Mouse (Mus musculus) intestine, postnatal 0 days (tissue): ENCODE data around the gene Zfp128. TPM values are rescaled to one million over a fixed set of nuclear protein-coding genes. Genes with fewer than 3 reads are reported as not detected.
"Not testable (repeated sequence)": the region's sequence is repeated elsewhere in the genome, so short reads cannot be mapped to it uniquely, and the experiment has no call there.

Experiments used
- ATAC-seq: fragments of 200-750 bp; cut with Nextera tagmentation; 2 replicates; pipeline ENCODE4 v1.8.0; 2017; ENCODE audit warnings: mild to moderate bottlenecking, moderate TSS enrichment, moderate library complexity
- H3K27ac ChIP-seq: fragments of 300-500 bp; sonication (generic); 2 replicates; pipeline ENCODE4 v1.5.1; 2014; ENCODE audit warnings: mild to moderate bottlenecking, low read depth, low read length, moderate library complexity
- H3K27me3 ChIP-seq: fragments of 300-500 bp; sonication (generic); replicated peaks from 2 replicates; pipeline ENCODE4 v1.6.1; 2014; ENCODE audit warnings: low read length, mixed read lengths; ENCODE audit not compliant: control insufficient read depth, insufficient read depth
- H3K36me3 ChIP-seq: fragments of 300-500 bp; sonication (generic); 2 replicates; pipeline ENCODE4 v1.6.1; 2014; ENCODE audit warnings: mild to moderate bottlenecking, moderate library complexity; ENCODE audit not compliant: control insufficient read depth, insufficient read depth
- H3K4me1 ChIP-seq: fragments of 300-500 bp; sonication (generic); replicated peaks from 2 replicates; pipeline ENCODE4 v1.6.1; 2014; ENCODE audit warnings: antibody characterized with exemption, low read length, mixed read lengths; ENCODE audit not compliant: control insufficient read depth, insufficient read depth
- H3K4me2 ChIP-seq: fragments of 300-500 bp; sonication (generic); replicated peaks from 2 replicates; pipeline ENCODE4 v1.6.1; 2014; ENCODE audit warnings: low read depth, mild to moderate bottlenecking, moderate library complexity
- H3K4me3 ChIP-seq: fragments of 300-500 bp; sonication (generic); 2 replicates; pipeline ENCODE4 v1.5.1; 2014; ENCODE audit warnings: low read depth, low read length
- H3K9ac ChIP-seq: fragments of 300-500 bp; sonication (generic); 2 replicates; pipeline ENCODE4 v1.6.1; 2014; ENCODE audit warnings: mild to moderate bottlenecking, low read depth, low read length
- H3K9me3 ChIP-seq: fragments of 300-500 bp; sonication (generic); 2 replicates; pipeline ENCODE4 v1.6.1; 2016; ENCODE audit warnings: mixed run types; ENCODE audit not compliant: control insufficient read depth
- CTCF ChIP-seq: sonication (generic); IDR thresholded peaks from 2 replicates; pipeline ENCODE4 v1.5.1; 2016; ENCODE audit warnings: low read depth, mild to moderate bottlenecking, control low read depth, antibody characterized with exemption, moderate library complexity
- WGBS: fragments of 180-500 bp; shearing (Covaris S2); extraction: QIAGEN DNeasy Blood & Tissue Kit; methylation state at CpG from one replicate; pipeline ENCODE4 v1.1.7; 2014; 5-methylcytosine and 5-hydroxymethylcytosine counted together
- polyA plus RNA-seq: library from polyadenylated mRNA; unstranded; fragments of >200 nt; fragmentation: Nextera tagmentation; extraction: Ambion mirVana; gene quantifications from 2 replicates; pipeline ENCODE4 v1.2.1, GENCODE M21; 2015

The Zfp128 gene
- 0.97 and 1.2 TPM in 2 replicates for polyA plus RNA-seq

DNA sequence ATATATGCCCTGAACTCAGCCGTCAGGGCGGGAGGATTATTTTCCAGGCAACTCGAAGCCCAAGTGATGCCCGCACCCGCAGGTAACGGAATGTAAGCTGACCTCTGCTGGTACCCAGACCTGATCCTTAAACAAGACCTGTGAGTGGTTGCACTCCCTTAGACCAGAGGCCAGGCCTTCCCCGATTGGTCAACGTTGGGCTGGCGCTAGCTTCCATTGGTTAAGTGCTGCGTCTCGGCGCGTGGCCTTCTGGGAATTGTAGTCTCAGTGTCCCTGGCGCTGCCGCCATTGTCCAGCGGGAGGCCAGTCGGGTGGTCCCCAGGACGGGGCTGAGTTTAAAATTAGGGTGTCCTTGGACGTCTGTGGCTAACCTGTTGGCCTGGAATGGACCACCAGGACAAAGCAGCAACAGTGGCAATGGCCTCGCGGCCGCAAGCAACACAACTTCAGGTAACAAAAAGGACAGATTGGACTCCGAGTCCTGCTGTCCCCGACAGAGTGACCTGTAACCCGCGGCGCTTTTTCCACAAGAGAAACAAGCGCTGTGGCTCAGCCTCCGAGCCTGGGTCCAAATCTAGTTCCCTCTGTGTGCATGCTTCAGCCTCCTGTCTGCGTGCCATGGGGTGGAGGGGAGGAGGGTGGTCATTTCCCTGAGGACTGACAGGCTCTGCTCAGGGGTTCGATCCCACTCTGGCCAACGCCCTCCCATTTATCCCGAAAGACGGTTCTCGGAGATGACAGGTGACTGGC lies at the start of gene Zfp128:
Gene Zfp128 (plus strand): TSS at position 267 of the 750 bp plus-strand sequence.
- Histone ChIP-seq H3K9ac (peak within 1 kb of the TSS; percentile 48), H3K27me3 (no peaks in the 10 kb centered on the region), H3K4me3 (peak within 1 kb of the TSS; percentile 65), H3K9me3 (no peaks in the 10 kb centered on the region), H3K27ac (no peak within 1 kb of the TSS), H3K4me2 (peak within 1 kb of the TSS; percentile 82), H3K4me1 (no peaks in the 10 kb centered on the region; the same call in 1 of the 2 replicates), H3K36me3 (peaks cover 10% of the 10 kb centered on the region; the same call in 1 of the 2 replicates)
- ATAC-seq, result peak; percentile 99
- TF ChIP-seq CTCF, result peak; percentile 26; the same call in 1 of the 2 replicates
- 2% methylated on average over 35 of the region's 35 CpGs for WGBS

DNA sequence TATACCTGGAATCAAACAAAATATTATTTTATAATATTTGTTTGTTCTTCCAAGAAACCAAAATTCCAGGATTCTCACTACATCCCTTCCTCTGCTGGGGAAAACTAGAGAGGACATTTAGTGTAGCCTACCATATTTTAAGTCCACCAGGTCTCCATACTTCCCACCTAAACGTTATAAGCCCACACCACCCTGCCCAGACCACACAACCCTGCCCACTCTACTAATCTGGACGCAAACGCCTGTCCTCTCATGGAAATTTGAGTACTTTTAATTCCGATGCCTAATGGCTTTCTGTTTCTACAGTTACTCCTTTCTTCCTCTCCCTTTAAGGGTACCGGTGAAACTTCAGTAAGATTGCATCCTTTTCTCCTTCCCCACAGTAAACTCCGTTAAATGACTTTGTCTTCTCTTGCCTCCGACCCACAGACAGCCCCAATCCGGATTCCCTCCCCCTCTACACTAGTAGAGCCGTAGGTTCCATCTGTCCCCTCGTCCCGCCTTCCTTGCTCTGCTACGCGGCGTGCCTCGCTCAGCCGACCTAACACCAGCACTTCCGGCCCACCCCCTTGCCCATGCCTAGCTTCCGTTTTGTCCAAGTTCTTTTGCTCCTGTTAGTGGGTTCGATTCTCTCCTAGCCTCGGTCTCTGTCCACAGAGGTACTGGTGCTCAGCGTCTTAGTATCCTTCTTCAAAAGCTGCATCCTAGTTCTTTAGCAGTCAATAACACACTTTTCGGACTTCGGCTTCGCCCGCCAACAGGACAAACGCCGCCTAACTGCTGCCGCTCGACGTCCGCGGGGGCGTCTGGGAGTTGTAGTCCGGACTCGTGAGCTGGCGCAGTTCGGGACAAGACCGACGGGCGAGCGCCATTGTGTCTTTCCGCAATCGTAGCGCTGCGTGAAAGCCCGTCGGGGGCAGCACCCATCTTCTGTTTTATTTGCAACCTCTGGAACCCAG lies 46.5 kb upstream of the Zfp128 start, which contains the start of gene Zfp110:
Gene Zfp110 (plus strand): TSS at position 600 of the 959 bp plus-strand sequence.
- Histone ChIP-seq H3K4me3 (peak within 1 kb of the TSS; percentile 82), H3K9me3 (no peaks in the 10 kb centered on the region), H3K4me1 (no peaks in the 10 kb centered on the region), H3K27me3 (no peaks in the 10 kb centered on the region), H3K9ac (peak within 1 kb of the TSS; percentile 78), H3K27ac (peak within 1 kb of the TSS; percentile 73), H3K4me2 (peak within 1 kb of the TSS; percentile 81), H3K36me3 (peaks cover 21% of the 10 kb centered on the region)
- ATAC-seq, result peak; percentile 98
- TF ChIP-seq CTCF, result peak; percentile 41
- WGBS, result 3% methylated on average over 47 of the region's 47 CpGs

DNA sequence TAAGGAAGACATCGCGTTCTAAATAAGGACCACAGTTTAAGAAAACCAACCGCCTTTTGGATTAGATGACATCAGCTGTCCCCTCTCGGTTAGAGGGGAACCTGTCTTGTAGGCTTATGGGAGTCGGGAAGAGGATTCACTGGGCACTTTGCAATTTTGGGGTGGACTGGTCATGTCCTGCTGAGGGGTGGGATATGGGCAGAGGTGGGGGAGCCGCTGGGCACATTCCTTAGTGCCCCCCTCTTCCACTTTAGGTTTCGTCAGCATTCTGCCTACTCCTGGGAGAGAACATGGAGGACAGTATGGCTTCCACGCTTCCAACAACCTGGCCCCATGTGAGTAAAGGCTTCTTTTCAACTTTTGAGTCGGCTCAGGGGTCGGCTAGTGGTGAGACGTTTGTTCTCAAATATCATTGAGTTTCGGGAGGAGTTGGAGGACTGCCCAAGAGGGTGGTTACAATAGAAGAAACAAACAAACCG lies 45.7 kb upstream of the Zfp128 start:
- ATAC-seq, result peak; percentile 27; the same call in 1 of the 2 replicates
- no peaks in the 10 kb centered on the region for H3K4me1 ChIP-seq
- peaks cover 5% of the 10 kb centered on the region; the same call in 1 of the 2 replicates for H3K9me3 ChIP-seq
- H3K9ac ChIP-seq, result peak overlapping the region; percentile 78
- no peak for TF ChIP-seq CTCF
- H3K4me3 ChIP-seq, result peak overlapping the region; percentile 82
- WGBS, result 28% methylated on average over 13 of the region's 13 CpGs
- H3K27ac ChIP-seq, result peak overlapping the region; percentile 73
- H3K27me3 ChIP-seq, result no peaks in the 10 kb centered on the region
- peaks cover 27% of the 10 kb centered on the region for H3K36me3 ChIP-seq
- H3K4me2 ChIP-seq, result peak overlapping the region; percentile 81

DNA sequence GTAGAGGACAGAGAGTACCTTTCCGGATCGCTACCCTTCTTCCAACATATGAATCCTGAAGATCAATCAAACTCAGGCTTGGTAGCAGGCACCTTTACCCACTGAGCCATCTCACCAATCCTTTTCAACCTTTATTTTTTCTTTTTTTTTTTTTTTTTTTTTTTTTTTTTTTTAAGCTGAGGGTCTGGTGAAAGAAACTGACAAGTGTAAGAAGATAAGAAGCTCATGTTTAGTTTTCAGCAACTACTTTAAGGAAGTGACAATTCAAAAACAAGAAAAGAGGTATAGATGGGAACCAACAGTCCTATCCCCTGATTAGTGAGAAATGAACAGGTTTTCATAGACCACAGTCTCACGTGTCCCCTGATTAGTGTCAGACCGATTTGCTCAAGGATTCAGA lies 45.2 kb upstream of the Zfp128 start:
- no peak for TF ChIP-seq CTCF
- H3K36me3 ChIP-seq, result peaks cover 30% of the 10 kb centered on the region
- peaks cover 10% of the 10 kb centered on the region; the same call in 1 of the 2 replicates for H3K9me3 ChIP-seq
- no peak overlapping the region for H3K9ac ChIP-seq
- peak overlapping the region; percentile 82 for H3K4me3 ChIP-seq
- no peak overlapping the region for H3K27ac ChIP-seq
- ATAC-seq, result no peak
- H3K4me1 ChIP-seq, result no peaks in the 10 kb centered on the region
- H3K4me2 ChIP-seq, result peak overlapping the region; percentile 81
- 96% methylated on average over 4 of the region's 4 CpGs for WGBS
- no peaks in the 10 kb centered on the region for H3K27me3 ChIP-seq

DNA sequence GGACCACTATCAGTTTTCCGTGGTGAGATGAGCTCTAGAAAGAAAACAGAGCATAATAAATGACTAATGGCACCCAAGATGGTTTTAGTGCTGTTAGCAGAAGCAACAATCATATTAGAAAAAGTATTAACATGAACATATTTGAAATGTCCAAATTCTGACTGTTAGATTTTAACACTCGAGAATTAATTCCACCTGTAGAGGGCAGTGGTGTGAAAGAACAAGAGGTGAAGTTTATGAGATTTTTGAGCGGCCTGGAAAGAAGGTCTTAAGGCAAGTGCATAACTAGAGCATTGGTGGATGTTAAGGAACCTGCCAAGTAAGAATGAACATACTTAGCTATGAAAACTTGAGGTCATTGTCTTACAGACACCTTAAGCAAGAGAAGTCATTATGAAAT lies 6.7 kb upstream of the Zfp128 start:
- no peaks in the 10 kb centered on the region for H3K27me3 ChIP-seq
- peak; percentile 67 for TF ChIP-seq CTCF
- H3K9ac ChIP-seq, result no peak overlapping the region
- H3K36me3 ChIP-seq, result no peaks in the 10 kb centered on the region
- ATAC-seq, result no peak
- no peaks in the 10 kb centered on the region for H3K4me1 ChIP-seq
- no peaks in the 10 kb centered on the region for H3K9me3 ChIP-seq
- H3K4me3 ChIP-seq, result no peak overlapping the region
- WGBS, result 19% methylated on average over 3 of the region's 3 CpGs
- no peak overlapping the region for H3K27ac ChIP-seq
- H3K4me2 ChIP-seq, result no peak overlapping the region

DNA sequence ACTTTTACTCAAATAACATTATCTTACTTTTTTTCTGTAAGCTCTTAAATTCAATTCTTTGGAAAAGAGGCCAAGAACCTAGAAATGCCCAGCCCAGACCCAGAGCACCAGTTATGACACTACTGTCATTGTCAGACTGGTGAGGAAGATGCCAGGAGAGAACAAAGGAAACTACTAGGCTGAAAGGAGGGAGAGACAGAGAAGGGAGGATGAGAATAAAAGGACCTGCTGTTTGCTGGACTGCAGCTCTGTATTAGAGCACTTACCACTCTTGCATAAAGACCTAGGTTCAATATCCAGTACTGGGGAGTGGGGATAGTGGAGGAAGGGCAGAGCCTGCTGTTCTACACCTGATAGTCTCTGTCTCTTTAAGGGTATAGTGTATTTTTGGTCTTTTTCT lies 941 bp upstream of the Zfp128 start:
- H3K4me2 ChIP-seq, result no peak overlapping the region
- no peaks in the 10 kb centered on the region for H3K27me3 ChIP-seq
- no peak for ATAC-seq
- H3K36me3 ChIP-seq, result no peaks in the 10 kb centered on the region
- no peaks in the 10 kb centered on the region for H3K9me3 ChIP-seq
- TF ChIP-seq CTCF, result no peak
- no peaks in the 10 kb centered on the region; the same call in 1 of the 2 replicates for H3K4me1 ChIP-seq
- H3K4me3 ChIP-seq, result no peak overlapping the region
- no peak overlapping the region for H3K9ac ChIP-seq
- H3K27ac ChIP-seq, result no peak overlapping the region

DNA sequence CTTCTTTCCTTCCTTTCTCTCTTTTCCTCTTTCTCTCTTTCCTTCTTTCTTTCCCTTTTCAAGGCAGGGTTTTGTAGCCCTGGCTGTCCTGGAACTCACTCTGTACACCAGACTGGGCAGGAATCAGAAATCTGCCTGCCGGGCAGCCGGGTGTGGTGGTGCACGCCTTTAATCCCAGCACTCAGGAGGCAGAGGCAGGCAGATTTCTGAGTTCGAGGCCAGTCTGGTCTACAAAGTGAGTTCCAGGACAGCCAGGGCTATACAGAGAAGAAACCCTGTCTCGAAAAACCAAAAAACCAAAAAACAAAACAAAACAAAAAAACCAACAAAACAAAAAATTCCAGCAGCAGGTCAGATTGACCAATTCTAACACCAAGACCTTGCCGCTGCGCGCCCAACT lies 480 bp upstream of the Zfp128 start:
- 43% methylated on average over 8 of the region's 8 CpGs for WGBS
- not testable (repeated sequence) for ATAC-seq, H3K9ac ChIP-seq

More for the DNA sequence above, 480 bp upstream of the Zfp128 start:
- H3K27me3 ChIP-seq, H3K4me1 ChIP-seq, H3K9me3 ChIP-seq, H3K27ac ChIP-seq, H3K36me3 ChIP-seq: not testable (repeated sequence)
- H3K4me2 ChIP-seq, result peak overlapping the region; percentile 82
- H3K4me3 ChIP-seq, result peak overlapping the region; percentile 65
